Mouse (Mus musculus): Measurements from ENCODE around the gene Rccd1. TPM values are rescaled to one million over a fixed set of nuclear protein-coding genes. Genes with fewer than 3 reads are reported as not detected.

The Rccd1 gene
- 15.1 and 19.2 TPM in 2 replicates for polyA plus RNA-seq (2014; fragmentation: Nextera tagmentation; extraction: Ambion mirVana)

DNA sequence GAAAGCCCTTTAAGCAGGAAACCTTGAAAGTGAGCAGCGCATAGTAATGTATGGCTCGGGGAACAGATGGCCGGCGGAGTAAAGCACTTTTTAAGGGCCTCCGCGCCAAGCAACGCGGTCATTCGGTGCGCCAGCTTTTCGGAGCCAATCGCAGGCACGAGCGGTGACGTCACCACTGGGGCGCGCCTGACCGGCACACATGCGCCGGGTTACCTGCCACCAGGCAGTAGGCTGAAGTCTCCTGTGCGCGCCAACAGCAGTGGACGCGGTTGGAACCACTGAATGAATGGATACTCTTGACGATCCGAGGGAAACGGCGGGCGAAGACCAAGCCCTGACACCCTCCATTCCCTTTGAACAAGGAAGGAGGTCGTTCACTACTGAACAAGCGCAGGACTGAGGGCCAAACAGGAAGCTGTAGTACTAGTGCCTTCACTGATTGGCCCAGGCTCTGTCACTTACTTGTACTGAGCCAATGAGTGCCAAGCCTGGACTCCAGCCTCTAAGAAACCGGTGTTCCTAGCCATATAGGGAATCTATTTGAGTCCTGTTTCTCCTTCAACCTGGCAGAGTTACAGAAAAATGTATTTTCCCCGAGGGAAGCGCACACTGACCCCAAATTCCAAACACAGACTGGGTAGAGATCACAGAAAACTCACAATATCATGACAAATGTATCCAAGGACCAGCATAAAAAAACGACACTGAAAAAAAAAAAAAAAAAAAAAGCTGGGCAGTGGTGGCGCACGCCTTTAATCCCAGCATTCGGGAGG, at the start of gene Rccd1:
Rccd1 (minus strand) TSS at position 412 of the 773 bp plus-strand sequence.
- 2% methylated on average over 38 of the region's 38 CpGs for WGBS

DNA sequence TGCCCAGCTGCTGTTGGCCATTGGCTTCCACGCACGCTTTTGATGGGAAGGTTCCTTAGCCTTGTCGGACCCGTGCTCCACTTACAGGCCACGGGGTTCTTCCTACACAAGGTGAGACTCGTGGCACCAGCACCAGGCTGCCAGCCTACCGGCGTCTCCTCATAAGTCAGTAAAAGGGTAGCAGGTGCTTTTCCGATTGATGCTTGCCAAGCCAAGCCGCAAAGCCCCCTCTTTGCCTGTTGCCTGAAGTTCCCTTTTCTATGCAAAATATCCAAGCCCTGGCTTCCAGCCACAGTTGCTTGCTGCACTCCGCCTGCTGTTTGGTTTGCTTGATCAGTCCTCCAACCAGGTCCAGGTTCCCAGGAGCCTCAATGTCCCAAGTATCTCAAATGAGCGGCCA, 49.6 kb upstream of the Rccd1 start:
- 80% methylated on average over 12 of the region's 12 CpGs for WGBS
- no peaks in the 10 kb centered on the region for H3K9me3 ChIP-seq (ENCODE audit: control insufficient read depth, low read depth, low read length)
- no peak overlapping the region for H3K27ac ChIP-seq (ENCODE audit: low read length)
- ATAC-seq (ENCODE audit: insufficient number of reproducible peaks, insufficient read depth, low FRiP score, low read depth), result no peak
- no peaks in the 10 kb centered on the region for H3K27me3 ChIP-seq (ENCODE audit: control insufficient read depth, insufficient read depth, low read length)
- no peak overlapping the region for H3K9ac ChIP-seq (replicated peaks; ENCODE audit: low read depth, low read length)
- peaks cover 12% of the 10 kb centered on the region; the same call in 1 of the 2 replicates for H3K4me1 ChIP-seq (ENCODE audit: control insufficient read depth, insufficient read depth, low read length)
- H3K4me2 ChIP-seq (replicated peaks; ENCODE audit: low read depth, low read length), result no peak overlapping the region
- H3K4me3 ChIP-seq (ENCODE audit: low read depth, low read length), result no peak overlapping the region
- H3K36me3 ChIP-seq (ENCODE audit: control insufficient read depth, insufficient read depth, low read length), result no peaks in the 10 kb centered on the region; the same call in 1 of the 2 replicates

More for the DNA sequence above, at the start of gene Rccd1:
- Histone ChIP-seq H3K9me3 (ENCODE audit: control insufficient read depth, low read depth, low read length) (no peaks in the 10 kb centered on the region), H3K9ac (replicated peaks; ENCODE audit: low read depth, low read length) (peak within 1 kb of the TSS; percentile 57), H3K4me2 (replicated peaks; ENCODE audit: low read depth, low read length) (peak within 1 kb of the TSS; percentile 85), H3K27me3 (ENCODE audit: control insufficient read depth, insufficient read depth, low read length) (no peaks in the 10 kb centered on the region), H3K4me3 (ENCODE audit: low read depth, low read length) (peak within 1 kb of the TSS; percentile 54), H3K27ac (ENCODE audit: low read length) (peak within 1 kb of the TSS; percentile 86), H3K36me3 (ENCODE audit: control insufficient read depth, insufficient read depth, low read length) (peaks cover 37% of the 10 kb centered on the region), H3K4me1 (ENCODE audit: control insufficient read depth, insufficient read depth, low read length) (peaks cover 11% of the 10 kb centered on the region; the same call in 1 of the 2 replicates)
- ATAC-seq (ENCODE audit: insufficient number of reproducible peaks, insufficient read depth, low FRiP score, low read depth), result peak; percentile 99

DNA sequence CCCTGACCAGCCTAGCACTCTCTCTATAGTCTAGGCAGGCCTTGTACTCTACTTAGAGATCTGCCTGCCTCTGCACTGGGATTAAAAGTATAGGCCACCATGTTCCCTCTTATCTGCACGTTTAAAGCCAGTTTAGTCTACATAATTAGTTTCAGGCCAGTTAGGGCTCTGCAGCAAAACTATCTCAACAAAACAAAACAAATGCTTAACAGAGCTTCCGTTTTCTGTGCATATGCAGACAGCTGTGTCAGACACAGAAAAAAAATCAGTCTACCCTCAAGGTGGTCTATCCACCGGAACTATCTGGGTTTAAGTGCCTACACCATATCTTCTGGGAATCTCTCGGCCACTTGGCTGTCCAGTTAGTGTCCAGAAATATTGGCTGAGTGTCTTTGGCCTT, 49.1 kb upstream of the Rccd1 start:
- Histone ChIP-seq H3K9me3 (ENCODE audit: control insufficient read depth, low read depth, low read length) (no peaks in the 10 kb centered on the region), H3K9ac (replicated peaks; ENCODE audit: low read depth, low read length) (no peak overlapping the region), H3K4me1 (ENCODE audit: control insufficient read depth, insufficient read depth, low read length) (peaks cover 12% of the 10 kb centered on the region; the same call in 1 of the 2 replicates), H3K4me2 (replicated peaks; ENCODE audit: low read depth, low read length) (no peak overlapping the region), H3K36me3 (ENCODE audit: control insufficient read depth, insufficient read depth, low read length) (peaks cover 1% of the 10 kb centered on the region; the same call in 1 of the 2 replicates), H3K27ac (ENCODE audit: low read length) (no peak overlapping the region), H3K4me3 (ENCODE audit: low read depth, low read length) (no peak overlapping the region), H3K27me3 (ENCODE audit: control insufficient read depth, insufficient read depth, low read length) (no peaks in the 10 kb centered on the region)
- 71% methylated on average over 4 of the region's 4 CpGs for WGBS
- no peak for ATAC-seq (ENCODE audit: insufficient number of reproducible peaks, insufficient read depth, low FRiP score, low read depth)

DNA sequence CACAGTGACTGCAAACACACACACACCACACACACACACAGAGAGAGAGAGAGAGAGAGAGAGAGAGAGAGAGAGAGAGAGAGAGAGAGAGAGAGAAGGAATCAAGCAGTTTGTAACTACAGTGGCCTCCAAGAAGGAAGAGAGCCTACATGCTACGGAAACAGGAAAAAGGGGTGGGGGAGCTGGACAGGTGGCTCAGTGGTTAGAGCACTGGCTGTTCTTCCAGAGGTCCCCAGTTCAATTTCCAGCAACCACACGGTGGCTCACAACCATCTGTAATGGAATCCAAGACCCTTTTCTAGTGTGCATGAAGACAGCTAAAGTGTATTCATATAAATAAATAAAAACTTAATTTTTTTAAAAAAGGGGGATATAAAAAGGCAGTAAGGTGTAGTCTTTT, 48.4 kb upstream of the Rccd1 start:
- H3K27ac ChIP-seq (ENCODE audit: low read length), result no peak overlapping the region
- H3K36me3 ChIP-seq (ENCODE audit: control insufficient read depth, insufficient read depth, low read length), result peaks cover 8% of the 10 kb centered on the region; the same call in 1 of the 2 replicates
- H3K9ac ChIP-seq (replicated peaks; ENCODE audit: low read depth, low read length), result no peak overlapping the region
- no peak for ATAC-seq (ENCODE audit: insufficient number of reproducible peaks, insufficient read depth, low FRiP score, low read depth)
- no peak overlapping the region for H3K4me3 ChIP-seq (ENCODE audit: low read depth, low read length)
- peaks cover 12% of the 10 kb centered on the region; the same call in 1 of the 2 replicates for H3K4me1 ChIP-seq (ENCODE audit: control insufficient read depth, insufficient read depth, low read length)
- no peaks in the 10 kb centered on the region for H3K9me3 ChIP-seq (ENCODE audit: control insufficient read depth, low read depth, low read length)
- 64% methylated on average over 2 of the region's 2 CpGs for WGBS
- H3K27me3 ChIP-seq (ENCODE audit: control insufficient read depth, insufficient read depth, low read length), result no peaks in the 10 kb centered on the region
- H3K4me2 ChIP-seq (replicated peaks; ENCODE audit: low read depth, low read length), result no peak overlapping the region

DNA sequence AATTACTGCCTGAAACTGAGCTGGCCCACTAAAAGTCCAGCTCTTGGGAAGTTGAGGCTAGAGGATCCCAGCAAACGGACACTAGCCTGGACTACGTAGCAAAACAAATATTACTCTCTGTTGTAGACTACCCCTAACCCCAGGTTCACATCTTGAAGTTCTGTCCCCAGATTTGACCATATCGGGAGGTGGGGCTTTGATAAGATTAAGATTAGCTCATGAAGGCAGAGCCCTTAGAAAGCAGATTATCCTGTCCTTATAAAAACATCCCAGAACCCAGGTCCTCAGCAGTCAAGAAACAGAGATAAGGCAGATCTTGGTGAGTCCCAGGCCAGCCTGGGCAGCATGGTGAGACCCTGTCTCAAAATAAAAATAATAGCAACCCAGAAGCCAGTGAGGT, 47.9 kb upstream of the Rccd1 start:
- ATAC-seq (ENCODE audit: insufficient number of reproducible peaks, insufficient read depth, low FRiP score, low read depth), result no peak
- no peak overlapping the region for H3K9ac ChIP-seq (replicated peaks; ENCODE audit: low read depth, low read length)
- no peaks in the 10 kb centered on the region for H3K27me3 ChIP-seq (ENCODE audit: control insufficient read depth, insufficient read depth, low read length)
- H3K36me3 ChIP-seq (ENCODE audit: control insufficient read depth, insufficient read depth, low read length), result peaks cover 13% of the 10 kb centered on the region
- H3K4me3 ChIP-seq (ENCODE audit: low read depth, low read length), result no peak overlapping the region
- 82% methylated on average over 3 of the region's 3 CpGs for WGBS
- H3K4me1 ChIP-seq (ENCODE audit: control insufficient read depth, insufficient read depth, low read length), result peaks cover 12% of the 10 kb centered on the region; the same call in 1 of the 2 replicates
- H3K9me3 ChIP-seq (ENCODE audit: control insufficient read depth, low read depth, low read length), result no peaks in the 10 kb centered on the region
- no peak overlapping the region for H3K4me2 ChIP-seq (replicated peaks; ENCODE audit: low read depth, low read length)
- H3K27ac ChIP-seq (ENCODE audit: low read length), result no peak overlapping the region

DNA sequence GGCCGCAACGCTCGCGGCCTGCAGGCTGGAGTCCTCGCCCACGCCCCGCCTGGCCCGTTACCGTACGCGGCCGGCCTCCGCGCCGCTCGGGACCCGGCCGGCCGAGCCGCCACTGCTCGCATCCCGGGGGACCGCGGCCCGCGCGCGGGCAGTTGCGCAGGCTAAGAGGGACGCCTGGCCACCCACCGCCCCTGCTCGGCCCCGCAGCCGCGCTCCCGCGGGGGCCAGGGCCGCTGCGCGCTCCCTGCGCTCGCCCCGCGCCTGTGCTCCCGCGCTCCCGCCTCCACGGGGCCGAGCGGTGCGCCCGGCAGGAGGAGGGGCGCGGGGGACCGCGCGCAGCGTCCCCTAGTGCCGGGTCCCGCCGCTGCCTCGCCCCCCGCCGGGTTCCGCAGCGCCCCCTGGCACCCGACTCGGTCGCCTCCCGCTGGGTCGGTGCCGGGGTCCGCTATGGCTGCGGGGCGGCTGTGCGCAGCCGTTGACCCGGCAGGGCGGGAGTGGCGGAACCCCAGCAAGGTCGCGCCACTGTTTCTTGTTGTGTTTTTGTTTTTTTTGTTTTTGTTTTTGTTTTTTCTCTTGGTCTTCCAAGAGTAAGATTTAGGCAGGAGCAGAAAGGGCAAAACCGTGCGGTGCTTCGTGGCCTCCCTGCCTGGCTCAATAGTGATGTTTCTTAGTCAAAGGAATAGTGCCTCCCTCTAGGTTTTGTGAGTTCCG, 46.9 kb upstream of the Rccd1 start, which contains the start of gene Man2a2:
Man2a2 (minus strand) TSS at position 335 of the 711 bp plus-strand sequence.
- peak; percentile 69 for ATAC-seq (ENCODE audit: insufficient number of reproducible peaks, insufficient read depth, low FRiP score, low read depth)
- H3K36me3 ChIP-seq (ENCODE audit: control insufficient read depth, insufficient read depth, low read length), result peaks cover 22% of the 10 kb centered on the region
- WGBS, result under 1% methylated on average over 72 of the region's 86 CpGs

DNA sequence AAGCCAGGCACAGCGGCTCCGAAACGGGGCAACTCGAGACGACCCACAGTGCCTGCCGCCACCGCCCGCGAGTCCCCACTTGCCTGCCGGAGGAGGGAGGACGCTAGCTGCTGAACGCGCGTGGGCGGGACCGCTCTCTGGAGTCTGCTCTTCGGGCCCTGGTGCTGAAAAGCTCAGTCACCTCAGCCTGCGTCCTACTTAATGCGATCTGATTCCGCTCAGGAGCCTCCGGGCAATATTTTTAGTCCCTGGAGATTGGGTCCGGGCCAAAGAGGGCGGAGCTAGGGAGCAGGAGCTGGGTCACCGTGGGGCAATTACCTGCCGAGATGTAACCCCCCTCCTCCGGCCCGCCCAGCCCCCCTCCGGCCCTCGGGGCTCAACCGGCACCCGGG, 46.4 kb upstream of the Rccd1 start:
- H3K4me2 ChIP-seq (replicated peaks; ENCODE audit: low read depth, low read length), result peak overlapping the region; percentile 78
- peaks cover 12% of the 10 kb centered on the region; the same call in 1 of the 2 replicates for H3K4me1 ChIP-seq (ENCODE audit: control insufficient read depth, insufficient read depth, low read length)
- ATAC-seq (ENCODE audit: insufficient number of reproducible peaks, insufficient read depth, low FRiP score, low read depth), result peak; percentile 33
- peaks cover 28% of the 10 kb centered on the region for H3K36me3 ChIP-seq (ENCODE audit: control insufficient read depth, insufficient read depth, low read length)
- H3K4me3 ChIP-seq (ENCODE audit: low read depth, low read length), result peak overlapping the region; percentile 80
- under 1% methylated on average over 31 of the region's 31 CpGs for WGBS
- no peaks in the 10 kb centered on the region for H3K9me3 ChIP-seq (ENCODE audit: control insufficient read depth, low read depth, low read length)
- peak overlapping the region; percentile 75; the same call in 1 of the 2 replicates for H3K27ac ChIP-seq (ENCODE audit: low read length)
- peak overlapping the region; percentile 73 for H3K9ac ChIP-seq (replicated peaks; ENCODE audit: low read depth, low read length)
- H3K27me3 ChIP-seq (ENCODE audit: control insufficient read depth, insufficient read depth, low read length), result no peaks in the 10 kb centered on the region

More for the DNA sequence above, 46.9 kb upstream of the Rccd1 start, which contains the start of gene Man2a2:
- Histone ChIP-seq H3K4me3 (ENCODE audit: low read depth, low read length) (peak within 1 kb of the TSS; percentile 80), H3K9me3 (ENCODE audit: control insufficient read depth, low read depth, low read length) (no peaks in the 10 kb centered on the region), H3K4me1 (ENCODE audit: control insufficient read depth, insufficient read depth, low read length) (peaks cover 12% of the 10 kb centered on the region; the same call in 1 of the 2 replicates), H3K27ac (ENCODE audit: low read length) (peak within 1 kb of the TSS; percentile 75; the same call in 1 of the 2 replicates), H3K4me2 (replicated peaks; ENCODE audit: low read depth, low read length) (peak within 1 kb of the TSS; percentile 78), H3K9ac (replicated peaks; ENCODE audit: low read depth, low read length) (peak within 1 kb of the TSS; percentile 73), H3K27me3 (ENCODE audit: control insufficient read depth, insufficient read depth, low read length) (no peaks in the 10 kb centered on the region)

DNA sequence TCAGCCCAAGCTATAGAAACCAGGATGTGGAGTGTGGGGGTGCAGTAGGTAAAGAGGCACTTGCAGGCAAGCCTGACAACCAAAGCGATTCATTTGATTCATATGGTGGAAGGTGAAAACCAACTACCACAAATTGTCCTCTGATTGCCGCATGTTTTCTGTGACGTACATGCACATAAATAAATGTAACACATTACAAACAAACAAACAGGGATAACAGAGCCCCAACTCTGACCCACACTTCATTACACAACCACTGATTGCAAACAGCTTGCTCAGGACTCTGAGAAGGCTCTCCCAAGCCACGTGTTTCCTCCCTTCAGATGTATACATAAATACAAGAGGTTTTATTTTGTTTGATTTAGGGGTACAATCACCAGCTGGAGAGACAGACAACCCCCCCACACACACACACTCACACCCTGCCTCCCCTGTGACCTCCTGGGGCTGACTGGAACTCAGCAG, 45.7 kb upstream of the Rccd1 start:
- Histone ChIP-seq H3K4me1 (ENCODE audit: control insufficient read depth, insufficient read depth, low read length) (peaks cover 12% of the 10 kb centered on the region; the same call in 1 of the 2 replicates), H3K4me2 (replicated peaks; ENCODE audit: low read depth, low read length) (peak overlapping the region; percentile 78), H3K9ac (replicated peaks; ENCODE audit: low read depth, low read length) (peak overlapping the region; percentile 73), H3K4me3 (ENCODE audit: low read depth, low read length) (peak overlapping the region; percentile 80), H3K9me3 (ENCODE audit: control insufficient read depth, low read depth, low read length) (no peaks in the 10 kb centered on the region), H3K27ac (ENCODE audit: low read length) (peak overlapping the region; percentile 75; the same call in 1 of the 2 replicates), H3K27me3 (ENCODE audit: control insufficient read depth, insufficient read depth, low read length) (no peaks in the 10 kb centered on the region), H3K36me3 (ENCODE audit: control insufficient read depth, insufficient read depth, low read length) (peaks cover 28% of the 10 kb centered on the region)
- 29% methylated on average over 4 of the region's 4 CpGs for WGBS
- ATAC-seq (ENCODE audit: insufficient number of reproducible peaks, insufficient read depth, low FRiP score, low read depth), result no peak
